Mouse (Mus musculus) cerebellum, adult 11 months (tissue): ENCODE measurements around the gene Lrrc10.
"Not testable (repeated sequence)": the region's sequence is repeated elsewhere in the genome, so short reads cannot be mapped to it uniquely, and the experiment has no call there.

ENCODE experiments used
- DNase-seq: peaks from one replicate; pipeline ENCODE4 v3.0.0; 2022

The Lrrc10 gene

DNA sequence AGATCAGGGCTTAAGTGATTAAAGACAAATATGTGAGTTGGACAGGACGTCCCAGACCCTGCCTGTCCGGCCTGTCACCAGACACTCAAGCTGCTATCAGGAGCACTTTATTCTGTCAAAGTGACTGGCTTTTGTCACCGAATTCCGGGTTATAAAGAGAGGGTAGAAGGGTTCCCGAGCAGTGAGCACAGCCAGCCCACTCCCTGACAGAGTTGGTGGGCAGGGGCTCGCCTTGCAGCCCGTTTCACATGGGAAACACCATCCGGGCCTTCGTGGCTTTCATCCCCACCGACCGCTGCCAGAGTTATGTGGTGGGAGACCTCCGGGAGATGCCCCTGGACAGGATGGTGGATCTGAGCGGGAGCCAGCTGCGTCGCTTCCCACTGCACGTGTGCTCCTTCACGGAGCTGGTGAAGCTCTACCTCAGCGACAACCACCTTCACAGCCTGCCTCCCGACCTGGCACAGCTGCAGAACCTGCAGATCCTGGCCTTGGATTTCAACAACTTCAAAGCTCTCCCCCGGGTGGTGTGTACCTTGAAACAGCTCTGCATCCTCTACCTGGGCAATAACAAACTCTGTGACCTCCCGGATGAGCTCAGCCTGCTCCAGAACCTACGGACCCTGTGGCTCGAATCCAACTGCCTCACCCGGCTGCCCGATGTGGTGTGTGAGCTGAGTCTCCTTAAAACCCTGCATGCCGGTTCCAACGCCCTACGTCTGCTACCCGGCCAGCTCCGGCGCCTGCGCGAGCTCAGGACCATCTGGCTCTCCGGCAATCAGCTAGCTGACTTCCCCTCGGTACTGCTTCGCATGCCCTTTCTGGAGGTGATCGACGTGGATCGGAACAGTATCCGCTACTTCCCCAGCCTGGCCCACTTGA is at the start of gene Lrrc10:
TSS of gene Lrrc10 (plus strand) at position 167 of the 882 bp plus-strand sequence.
- DNase-seq: peak; percentile 35

DNA sequence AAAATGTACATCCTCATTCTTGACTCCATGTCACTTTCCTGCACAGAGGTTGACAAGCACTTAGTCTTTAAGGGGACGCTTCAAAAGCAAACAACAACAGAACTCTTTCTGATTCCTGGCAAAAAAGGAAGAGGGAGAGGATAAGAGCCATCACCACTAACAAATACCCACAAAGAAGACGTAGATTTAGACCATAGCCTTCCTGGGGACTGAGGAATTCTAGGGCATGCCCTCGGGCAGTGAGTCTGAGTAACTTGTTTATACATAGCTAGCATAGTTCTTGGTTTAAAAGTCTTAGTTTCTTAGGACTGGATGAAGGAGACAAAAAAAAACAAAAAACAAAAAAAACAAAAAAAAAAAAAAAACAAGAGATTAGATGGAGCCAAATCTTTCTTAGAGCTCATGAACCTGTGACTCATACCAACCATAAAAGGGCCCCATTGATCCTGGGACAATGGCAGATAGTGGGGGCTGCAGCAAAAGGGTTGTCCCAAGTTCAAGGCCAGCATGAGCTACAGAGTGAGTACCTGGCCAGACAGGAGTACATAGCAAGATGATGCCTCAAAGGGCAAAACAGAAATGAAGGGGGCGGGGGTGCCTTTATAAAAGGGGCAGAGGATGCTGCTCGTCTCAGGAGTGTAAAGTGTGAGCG is 49.4 kb upstream of the Lrrc10 start:
- DNase-seq: no peak

DNA sequence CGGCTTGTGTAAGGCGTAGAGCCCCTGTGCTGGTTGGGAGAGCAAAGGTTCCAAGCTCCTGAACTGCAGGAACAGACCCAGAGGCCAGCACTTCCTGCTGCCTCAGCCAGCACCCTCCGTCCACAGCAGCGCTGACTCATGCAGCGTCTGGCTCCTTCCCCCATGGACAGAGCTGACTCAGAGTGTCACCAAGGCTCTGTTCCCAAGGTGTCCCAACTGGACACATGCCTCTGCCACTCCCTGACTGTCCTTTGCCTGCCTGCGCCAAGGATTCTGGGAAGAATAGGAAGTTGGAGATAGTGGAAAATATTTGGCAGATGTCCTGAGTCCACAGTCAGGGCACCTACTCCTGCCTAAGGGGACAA is 48.9 kb upstream of the Lrrc10 start:
- DNase-seq: no peak

DNA sequence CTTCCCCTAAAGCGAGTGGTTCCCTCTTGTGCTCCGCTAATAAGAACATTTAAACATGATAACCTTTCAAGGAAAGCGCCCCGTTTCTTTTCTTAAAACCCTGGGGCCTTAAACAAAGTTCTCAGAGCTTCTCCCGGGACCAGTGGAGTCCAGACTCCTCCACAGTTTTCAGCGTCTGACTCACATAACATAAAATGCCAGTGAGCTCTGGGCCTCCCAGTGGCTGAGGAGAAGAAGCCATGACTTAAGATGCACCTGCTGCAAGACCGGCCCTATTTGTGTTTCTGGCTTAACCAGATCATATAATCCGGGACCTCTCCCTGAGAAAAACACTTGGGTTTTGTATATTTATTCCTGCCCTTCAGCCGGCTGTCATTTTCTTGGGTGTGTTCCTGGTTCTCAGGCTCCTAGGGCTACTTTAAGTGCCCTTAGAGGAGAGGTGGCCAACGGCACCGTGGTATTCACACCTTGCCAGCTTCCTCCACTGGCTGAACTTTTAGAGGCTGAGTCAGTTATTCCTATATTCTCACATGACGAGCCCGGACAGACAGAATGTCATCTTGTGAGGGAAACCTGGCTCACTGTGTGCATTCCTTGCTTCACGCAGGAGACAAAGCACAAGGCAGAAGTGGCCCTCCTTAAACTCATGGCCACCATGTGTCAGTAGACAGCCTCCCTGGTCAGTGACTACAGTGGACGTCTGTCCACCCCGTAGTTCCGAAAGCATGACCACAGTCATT is 46.3 kb upstream of the Lrrc10 start:
- no peak for DNase-seq

DNA sequence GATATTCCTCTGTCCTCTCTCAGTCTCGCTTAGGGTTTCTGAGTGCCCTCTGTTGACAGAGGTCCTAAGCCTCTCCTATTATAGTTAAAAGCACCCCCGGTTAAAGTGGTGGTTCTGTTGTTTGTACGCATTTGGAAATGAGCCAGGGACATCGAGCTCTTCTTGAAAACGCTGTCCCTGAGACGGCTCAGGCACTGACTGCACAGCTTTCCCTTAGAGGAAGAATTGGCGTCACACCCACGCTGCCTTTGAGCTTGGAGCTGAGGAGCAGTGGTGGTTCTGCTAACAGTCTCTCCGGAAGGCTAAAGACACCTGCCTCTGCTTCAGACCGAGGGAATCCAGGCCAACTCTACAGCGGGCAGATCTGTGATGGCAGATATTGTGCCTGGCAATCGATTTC is 44.2 kb upstream of the Lrrc10 start:
- no peak for DNase-seq

DNA sequence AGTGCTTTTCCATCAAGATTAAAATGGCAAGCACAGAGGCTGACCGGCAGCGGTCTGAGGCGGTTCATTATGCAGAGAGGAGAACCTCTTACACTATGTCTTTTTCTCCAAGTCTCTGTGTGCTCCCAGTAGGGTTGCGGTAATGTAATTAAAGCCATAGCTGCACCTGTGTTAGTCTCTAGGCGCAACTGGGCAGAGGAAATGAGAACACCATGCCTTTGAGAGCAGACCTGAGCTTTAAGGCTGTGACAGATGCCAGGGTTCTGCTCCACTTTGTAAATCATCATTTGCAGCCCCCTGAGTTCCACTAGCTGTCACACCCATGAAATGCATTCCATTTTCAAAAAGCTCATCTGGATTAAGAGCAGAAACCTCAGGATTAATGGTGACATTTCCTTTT is 40.4 kb upstream of the Lrrc10 start:
- no peak for DNase-seq

DNA sequence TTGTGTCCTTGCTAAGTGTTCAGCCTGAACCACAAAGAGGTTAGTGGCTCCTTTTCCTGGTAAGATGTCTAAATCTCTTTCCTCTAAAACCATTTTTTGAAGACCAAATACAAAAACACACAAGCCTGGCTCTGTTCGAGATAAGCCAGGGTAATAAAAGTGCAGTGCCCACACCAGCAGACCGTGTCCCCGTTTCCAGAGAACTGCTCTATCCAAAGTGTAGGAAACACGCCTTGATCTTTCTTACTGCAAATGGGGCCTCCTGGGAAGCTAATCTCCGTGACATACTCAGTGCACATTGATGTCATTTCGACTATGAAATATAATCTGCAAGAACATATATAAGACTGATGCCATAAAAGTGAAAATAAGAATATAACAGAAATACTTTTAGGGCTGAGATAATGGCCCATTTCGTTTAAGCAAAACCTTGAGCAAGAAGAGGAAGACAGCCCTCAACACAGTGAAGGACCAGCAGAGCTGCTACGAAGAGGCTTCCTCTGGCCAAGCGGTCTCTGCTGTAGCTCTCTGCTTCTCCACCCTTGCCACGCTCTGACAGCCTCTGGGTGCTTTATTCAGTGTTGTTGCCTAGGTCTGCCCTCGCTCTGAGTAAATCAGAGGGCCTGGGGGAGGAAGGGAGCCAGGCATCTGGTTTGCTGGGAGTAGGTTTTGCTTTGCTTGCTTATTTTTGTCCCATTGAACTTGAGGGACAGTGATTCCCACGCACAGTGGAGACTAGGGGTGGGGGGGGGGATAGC is 39.3 kb upstream of the Lrrc10 start:
- DNase-seq: no peak

DNA sequence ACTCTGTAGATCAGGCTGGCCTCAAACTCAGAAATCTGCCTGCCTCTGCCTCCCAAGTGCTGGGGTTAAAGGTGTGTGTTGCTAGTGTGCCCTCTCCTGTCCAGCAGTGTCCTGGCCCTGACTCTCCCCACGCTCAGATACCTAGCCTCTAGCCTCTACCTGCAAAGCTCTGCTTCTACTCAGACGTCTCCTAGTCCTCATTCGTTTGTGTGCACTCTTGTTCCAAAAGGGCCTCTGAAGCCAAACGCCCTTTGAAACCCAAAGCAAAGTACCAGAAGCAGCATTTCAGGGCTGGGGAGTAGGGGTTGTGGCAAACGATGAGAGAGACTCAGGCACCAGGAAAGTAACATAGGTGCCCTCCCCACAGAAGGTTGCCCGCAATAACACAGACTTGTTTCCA is 35.5 kb upstream of the Lrrc10 start:
- DNase-seq: no peak

DNA sequence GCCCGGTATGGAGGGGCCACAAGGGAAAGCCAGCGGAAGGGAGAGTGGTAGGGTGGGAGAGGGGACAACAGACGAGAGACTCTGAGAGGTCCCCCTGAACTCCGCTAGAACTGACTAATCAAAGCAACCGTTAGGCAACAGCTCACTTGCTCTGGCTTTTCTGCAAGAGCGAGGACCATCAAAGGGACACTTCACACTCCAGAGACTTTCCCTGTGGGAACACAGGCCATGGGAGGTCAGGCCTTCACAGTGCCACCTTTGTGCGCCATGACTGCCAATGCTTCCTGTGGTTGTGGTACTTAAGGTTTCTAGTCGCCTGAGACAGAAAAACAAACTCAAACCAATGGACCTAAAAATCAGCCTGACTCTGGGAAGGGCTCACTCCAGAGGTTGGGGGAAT is 34.1 kb upstream of the Lrrc10 start:
- DNase-seq: no peak

DNA sequence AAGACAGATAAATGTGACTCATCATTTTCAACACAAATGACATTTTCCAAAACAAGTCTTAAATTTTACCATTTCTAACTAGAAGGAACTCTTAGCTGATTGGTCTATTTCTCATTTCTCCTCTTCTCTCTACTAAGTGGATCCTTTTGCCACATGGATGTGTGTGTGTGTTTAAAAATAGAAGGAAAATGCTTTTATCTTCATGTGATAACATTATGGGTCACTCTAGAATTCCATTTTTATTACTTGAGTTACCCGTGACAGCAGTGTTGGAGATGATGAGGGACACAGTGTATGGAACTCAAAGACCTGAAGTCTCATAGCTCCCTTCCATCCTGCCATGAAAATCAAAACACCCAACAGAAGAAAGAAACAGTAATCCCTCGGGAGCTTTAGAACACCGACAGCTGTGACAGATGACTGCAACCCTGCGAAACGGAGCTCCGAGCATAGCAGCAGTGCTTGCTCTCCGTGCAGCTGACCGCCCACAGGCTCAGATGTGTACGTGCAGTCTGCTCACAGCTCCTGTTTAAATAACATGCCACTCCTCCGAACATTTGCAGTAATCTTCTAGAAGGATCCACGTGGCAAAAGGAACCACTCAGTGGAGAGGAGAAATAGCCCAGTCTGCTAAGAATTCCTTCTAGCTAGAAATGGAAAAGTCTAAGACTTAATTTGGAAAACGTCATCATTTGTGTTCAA is 31.3 kb upstream of the Lrrc10 start:
- DNase-seq: no peak

DNA sequence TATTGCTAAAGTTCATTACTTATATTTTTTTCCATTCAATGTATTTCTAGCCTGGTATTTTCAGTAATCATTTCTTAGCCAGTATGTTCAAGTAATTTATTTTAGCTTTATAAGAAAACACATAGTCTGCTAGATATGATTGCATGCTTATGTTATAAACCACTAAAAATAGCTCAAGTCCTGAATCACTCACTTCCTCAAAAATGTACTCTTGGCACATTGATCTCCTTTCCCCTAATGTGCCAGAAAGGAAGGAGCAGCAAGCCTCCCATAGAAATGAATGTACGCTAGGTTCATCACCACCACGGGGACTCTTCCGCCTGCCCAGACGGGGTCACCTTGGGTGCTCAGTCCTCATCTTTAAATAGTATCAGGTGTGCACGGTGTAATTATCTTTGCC is 30.6 kb upstream of the Lrrc10 start:
- DNase-seq: no peak

DNA sequence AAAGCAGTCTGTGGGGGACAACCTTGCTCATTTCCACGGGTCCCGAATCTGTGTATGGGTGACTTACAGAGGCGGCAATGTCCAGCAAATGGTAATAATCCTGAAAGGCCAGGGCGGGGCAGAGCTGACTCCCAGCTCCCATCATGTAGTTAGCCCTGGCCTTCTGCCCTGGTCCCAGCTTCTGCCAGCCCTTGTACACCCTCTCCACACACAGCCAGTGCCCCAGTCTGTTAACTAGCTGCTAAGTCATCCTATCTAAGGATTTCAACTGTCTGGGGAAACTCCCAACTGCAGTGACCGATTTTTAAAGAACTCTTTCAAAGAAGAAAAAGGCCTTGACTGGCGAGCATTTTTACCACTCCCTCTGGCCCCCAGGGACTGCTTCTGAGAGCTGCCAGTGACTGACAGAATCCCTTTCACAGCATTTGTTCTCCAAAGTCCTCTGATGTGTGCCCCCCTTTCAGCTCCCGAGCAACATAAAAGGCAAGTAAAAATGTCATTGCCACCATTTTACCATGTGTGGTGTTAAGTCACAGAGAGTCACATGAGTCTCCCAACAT is 26.8 kb upstream of the Lrrc10 start:
- no peak for DNase-seq

DNA sequence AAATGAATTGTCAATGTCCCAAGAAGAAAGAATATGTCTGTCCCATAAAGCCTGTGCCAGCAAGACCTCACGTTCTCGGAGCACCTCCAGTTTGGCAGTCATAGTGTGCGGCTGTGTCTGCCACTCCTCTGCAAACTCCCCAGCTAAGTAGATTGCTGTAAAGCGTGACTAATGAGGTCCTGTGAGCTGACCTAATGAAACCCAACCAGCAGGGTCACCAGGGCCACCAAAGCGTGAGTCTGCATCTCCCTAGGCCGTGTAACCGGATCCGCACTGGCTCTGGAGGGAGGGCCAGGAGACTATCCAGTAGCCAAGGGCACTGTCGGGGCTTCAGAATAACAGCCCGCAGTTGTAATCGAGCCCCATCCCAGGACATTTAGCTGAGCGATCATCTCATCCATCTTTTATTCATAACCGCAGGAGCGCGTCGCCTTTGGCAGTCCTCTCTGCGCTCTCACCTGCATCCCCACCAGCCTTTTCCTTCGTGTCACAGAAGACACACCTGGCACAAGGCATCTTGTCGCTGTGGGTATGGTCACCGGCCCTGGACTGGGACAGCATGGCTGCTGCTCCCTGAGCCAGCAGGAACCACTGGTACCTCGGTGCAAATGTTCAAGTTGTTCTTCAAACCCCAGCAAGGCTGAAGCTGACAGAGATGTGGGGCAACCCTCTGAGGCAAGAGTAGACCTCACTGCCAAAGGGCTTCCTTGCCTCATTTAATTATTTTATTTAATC is 24.0 kb upstream of the Lrrc10 start:
- no peak for DNase-seq

DNA sequence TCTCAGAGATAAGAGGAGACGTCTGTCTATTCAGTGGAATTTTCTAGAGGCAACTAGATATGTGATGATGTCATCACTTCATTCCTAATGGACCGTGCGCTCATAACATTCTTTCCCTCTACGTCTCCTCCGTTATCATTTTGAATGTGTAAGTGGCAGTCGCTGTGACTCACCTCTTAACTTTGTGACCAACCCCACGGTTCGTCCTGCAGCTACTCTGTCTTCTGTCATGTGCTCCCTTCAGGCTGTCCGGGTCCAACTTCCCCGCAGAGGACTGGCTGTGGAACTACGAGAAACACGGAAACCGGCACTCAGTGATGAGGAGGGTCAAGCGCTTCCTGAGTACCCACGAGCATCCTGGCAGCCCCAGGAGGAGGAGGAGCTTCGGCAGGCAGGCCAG is 21.4 kb upstream of the Lrrc10 start:
- no peak for DNase-seq

DNA sequence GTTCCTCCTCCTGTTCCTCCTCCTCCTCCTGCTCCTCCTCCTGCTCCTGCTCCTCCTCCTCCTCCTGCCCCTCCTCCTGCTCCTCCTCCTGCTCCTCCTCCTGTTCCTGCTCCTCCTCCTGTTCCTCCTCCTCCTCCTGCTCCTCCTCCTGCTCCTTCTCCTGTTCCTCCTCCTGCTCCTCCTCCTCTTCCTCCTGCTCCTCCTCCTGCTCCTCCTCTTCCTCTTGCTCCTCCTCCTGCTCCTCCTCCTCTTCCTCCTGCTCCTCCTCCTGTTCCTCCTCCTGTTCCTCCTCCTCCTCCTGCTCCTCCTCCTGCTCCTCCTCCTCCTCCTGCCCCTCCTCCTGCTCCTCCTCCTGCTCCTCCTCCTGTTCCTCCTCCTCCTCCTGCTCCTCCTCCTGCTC is 19.4 kb upstream of the Lrrc10 start:
- DNase-seq: not testable (repeated sequence)

DNA sequence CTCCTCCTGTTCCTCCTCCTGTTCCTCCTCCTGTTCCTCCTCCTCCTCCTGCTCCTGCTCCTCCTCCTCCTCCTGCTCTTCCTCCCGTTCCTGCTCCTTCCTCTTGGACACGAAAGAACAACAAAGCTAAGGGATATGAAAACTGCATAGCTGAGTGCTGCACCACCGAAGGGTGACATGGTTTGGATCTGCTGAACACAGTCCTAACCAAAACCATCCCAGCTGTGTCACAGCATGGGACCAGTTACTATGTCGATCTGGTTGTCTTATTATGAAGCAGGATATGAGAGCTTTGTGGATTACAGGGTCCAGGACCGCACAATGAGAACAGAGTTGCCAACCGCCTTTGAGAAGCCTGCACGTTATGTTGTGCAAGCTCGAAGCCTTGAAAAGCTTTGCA is 19.0 kb upstream of the Lrrc10 start:
- DNase-seq: no peak

DNA sequence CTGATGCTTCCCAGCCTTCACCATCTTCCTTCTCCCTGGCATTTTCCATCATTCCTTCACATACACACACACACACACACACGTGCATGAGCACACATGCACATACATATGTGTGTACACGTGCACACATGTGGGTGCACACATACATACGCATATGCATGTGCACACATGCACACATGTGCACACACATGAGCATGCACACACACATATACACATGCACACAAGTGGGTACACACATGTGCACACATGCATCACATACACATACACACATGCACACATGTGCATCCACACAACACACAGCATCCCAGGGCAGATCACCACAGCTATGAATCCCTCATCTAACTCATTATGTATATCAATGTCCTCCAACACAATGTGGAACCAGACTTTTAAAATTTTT is 14.0 kb upstream of the Lrrc10 start:
- no peak for DNase-seq

DNA sequence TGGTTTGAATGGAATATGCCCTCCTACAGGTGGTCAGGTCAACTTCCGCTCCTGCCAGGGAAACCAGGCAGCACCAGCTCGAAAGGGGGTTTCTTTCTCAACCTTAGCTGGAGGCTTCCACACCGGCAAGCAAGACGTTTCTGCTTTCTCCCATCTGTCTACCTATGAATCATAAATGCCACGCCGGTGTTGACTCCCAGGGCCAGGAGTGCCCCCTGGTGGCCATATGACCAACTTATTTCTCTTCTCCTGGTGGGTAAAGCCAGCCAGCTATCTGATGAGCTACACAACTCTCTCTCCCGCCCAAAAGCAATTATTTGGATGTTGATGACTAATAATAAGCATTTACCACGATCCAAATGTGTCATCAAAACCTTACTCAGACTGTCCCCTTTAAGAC is 11.4 kb upstream of the Lrrc10 start:
- DNase-seq: peak; percentile 33

DNA sequence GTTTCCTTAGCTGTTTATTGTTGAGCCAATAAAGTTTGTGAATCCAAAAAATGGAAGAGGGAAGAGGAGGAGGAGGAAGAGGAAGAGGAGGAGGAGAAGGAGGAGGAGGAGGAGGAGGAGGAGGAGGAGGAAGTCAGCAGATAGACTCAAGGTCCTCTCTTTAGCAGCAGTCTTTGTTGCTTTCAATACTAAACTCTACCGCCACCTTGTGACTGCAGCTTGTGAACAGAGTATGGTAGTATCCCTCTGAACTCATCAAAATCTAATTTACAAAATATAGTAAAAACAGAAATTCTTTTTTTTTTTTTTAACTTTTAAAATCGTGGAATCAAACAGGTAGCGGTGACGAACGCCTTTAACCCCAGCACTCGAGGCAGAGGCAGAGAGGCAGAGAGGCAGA is 4.8 kb upstream of the Lrrc10 start:
- no peak for DNase-seq

DNA sequence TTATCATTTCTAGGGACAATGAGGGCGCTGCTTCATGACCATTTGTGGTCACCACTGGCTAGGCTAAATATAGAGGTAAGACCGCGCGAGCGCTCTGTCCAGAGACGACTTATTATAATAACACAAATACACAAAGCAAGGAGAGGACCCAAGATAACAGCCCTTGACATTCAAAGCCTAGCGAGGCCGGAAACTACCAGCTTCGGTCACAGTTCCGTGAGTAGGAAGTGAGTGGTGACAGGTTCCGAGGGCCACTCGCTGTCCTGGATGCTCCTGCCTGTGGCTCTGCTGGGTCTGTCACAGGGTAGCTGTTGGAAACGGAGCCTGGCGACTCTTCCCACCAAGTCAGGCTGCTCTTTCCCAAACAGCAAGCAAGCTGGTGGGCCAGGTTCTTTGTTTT is 2.8 kb upstream of the Lrrc10 start:
- no peak for DNase-seq

DNA sequence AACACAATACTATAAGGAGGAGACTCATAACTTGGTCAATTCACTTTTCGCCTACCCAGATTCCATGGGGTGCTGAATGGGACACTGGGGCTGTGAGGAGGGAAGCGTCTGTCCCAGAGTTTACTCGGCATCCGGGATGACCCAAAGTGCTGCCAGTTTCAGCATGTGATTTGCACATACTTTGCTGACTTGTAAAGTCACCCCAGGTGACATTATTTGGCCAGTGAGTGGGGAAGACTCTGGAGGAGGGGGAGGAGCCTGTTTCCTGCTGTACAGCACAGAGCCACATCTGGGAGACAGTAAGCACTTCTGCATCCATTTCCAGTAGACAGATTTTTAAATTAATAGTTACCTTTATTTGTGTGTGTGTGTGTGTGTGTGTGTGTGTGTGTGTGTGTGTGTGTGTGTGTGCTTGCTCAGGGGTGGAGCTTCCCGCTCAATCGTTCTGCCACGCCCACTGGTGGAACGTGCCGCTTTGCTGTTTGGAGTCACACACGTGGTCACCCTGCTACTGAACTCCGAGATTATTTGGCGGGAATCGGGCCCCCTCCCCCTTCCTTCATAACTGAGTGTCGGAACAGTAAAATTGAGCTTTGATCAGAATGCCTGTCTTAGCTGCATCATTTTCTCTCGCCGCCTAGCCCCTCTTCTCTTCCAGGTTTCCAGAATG is 1.5 kb upstream of the Lrrc10 start:
- not testable (repeated sequence) for DNase-seq
